Mouse (Mus musculus) forebrain, embryonic 13.5 days (tissue): ENCODE measurements around the gene Epas1. TPM values are rescaled to one million over a fixed set of nuclear protein-coding genes. Genes with fewer than 3 reads are reported as not detected.

ENCODE experiments used
- ATAC-seq: fragments of 200-750 bp; cut with Nextera tagmentation; 2 replicates; pipeline ENCODE4 v1.8.0; 2017
- H3K27ac ChIP-seq: fragments of 300-500 bp; sonication (generic); 2 replicates; pipeline ENCODE4 v1.5.1; 2015; ENCODE audit warnings: inconsistent platforms, mild to moderate bottlenecking, moderate library complexity
- H3K27me3 ChIP-seq: fragments of 300-500 bp; sonication (generic); 2 replicates; pipeline ENCODE4 v1.6.1; 2015; ENCODE audit warnings: mild to moderate bottlenecking, inconsistent platforms
- H3K36me3 ChIP-seq: fragments of 300-500 bp; sonication (generic); 2 replicates; pipeline ENCODE4 v1.6.1; 2015; ENCODE audit warnings: mild to moderate bottlenecking, inconsistent platforms; ENCODE audit not compliant: poor library complexity, severe bottlenecking
- H3K4me1 ChIP-seq: fragments of 300-500 bp; sonication (generic); 2 replicates; pipeline ENCODE4 v1.6.1; 2015; ENCODE audit warnings: inconsistent platforms
- H3K4me2 ChIP-seq: fragments of 300-500 bp; sonication (generic); 2 replicates; pipeline ENCODE4 v1.6.1; 2015; ENCODE audit warnings: inconsistent platforms, mild to moderate bottlenecking, moderate library complexity
- H3K4me3 ChIP-seq: fragments of 300-500 bp; sonication (generic); 2 replicates; pipeline ENCODE4 v1.5.1; 2015; ENCODE audit warnings: mild to moderate bottlenecking, inconsistent platforms
- H3K9ac ChIP-seq: fragments of 300-500 bp; sonication (generic); 2 replicates; pipeline ENCODE4 v1.6.1; 2015; ENCODE audit warnings: mild to moderate bottlenecking, inconsistent platforms
- H3K9me3 ChIP-seq: fragments of 300-500 bp; sonication (generic); replicated peaks from 2 replicates; pipeline ENCODE4 v1.6.1; 2016; ENCODE audit warnings: inconsistent platforms
- WGBS: fragments of 180-500 bp; shearing (Covaris S2); methylation state at CpG from one replicate; pipeline ENCODE4 v1.1.7; 2015; 5-methylcytosine and 5-hydroxymethylcytosine counted together
- polyA plus RNA-seq: library from polyadenylated mRNA; unstranded; fragments of >200 nt; fragmentation: Nextera tagmentation; extraction: Ambion mirVana; gene quantifications from 2 replicates; pipeline ENCODE4 v1.2.1, GENCODE M21; 2015

Epas1 gene
- polyA plus RNA-seq, 1 experiment from 2014 or later: 3.5 TPM

GRCm38 (mm10) chr17:86780708-86781318 lies 27.3 kb downstream of the Epas1 start:
- Histone ChIP-seq H3K4me2 (no peak overlapping the region), H3K27ac (no peak overlapping the region), H3K9ac (no peak overlapping the region), H3K36me3 (no peaks in the 10 kb centered on the region), H3K27me3 (no peaks in the 10 kb centered on the region), H3K4me1 (peaks cover 10% of the 10 kb centered on the region; the same call in 1 of the 2 replicates), H3K9me3 (no peaks in the 10 kb centered on the region), H3K4me3 (no peak overlapping the region)
- WGBS: 52% methylated on average over 6 of the region's 6 CpGs
- ATAC-seq: no peak

GRCm38 (mm10) chr17:86781755-86782400 lies 28.4 kb downstream of the Epas1 start:
- Histone ChIP-seq H3K27ac (no peak overlapping the region), H3K4me1 (peaks cover 11% of the 10 kb centered on the region; the same call in 1 of the 2 replicates), H3K9ac (no peak overlapping the region), H3K36me3 (no peaks in the 10 kb centered on the region), H3K4me3 (no peak overlapping the region), H3K4me2 (no peak overlapping the region), H3K9me3 (no peaks in the 10 kb centered on the region), H3K27me3 (no peaks in the 10 kb centered on the region)
- 67% methylated on average over 12 of the region's 12 CpGs for WGBS
- ATAC-seq: no peak

GRCm38 (mm10) chr17:86784405-86784977 lies 31.0 kb downstream of the Epas1 start:
- Histone ChIP-seq H3K27ac (no peak overlapping the region), H3K4me3 (no peak overlapping the region), H3K4me2 (no peak overlapping the region), H3K9ac (no peak overlapping the region), H3K27me3 (no peaks in the 10 kb centered on the region), H3K9me3 (no peaks in the 10 kb centered on the region), H3K4me1 (peaks cover 19% of the 10 kb centered on the region; the same call in 1 of the 2 replicates), H3K36me3 (no peaks in the 10 kb centered on the region)
- ATAC-seq: no peak
- 83% methylated on average over 10 of the region's 10 CpGs for WGBS

- H3K36me3 ChIP-seq: no peaks in the 10 kb centered on the region
Observed at GRCm38 (mm10) chr17:86785612-86786011, 32.1 kb downstream of the Epas1 start.

GRCm38 (mm10) chr17:86786496-86786895 lies 33.0 kb downstream of the Epas1 start:
- 84% methylated on average over 7 of the region's 7 CpGs for WGBS
- no peak overlapping the region for H3K27ac ChIP-seq
- H3K27me3 ChIP-seq: no peaks in the 10 kb centered on the region

More at GRCm38 (mm10) chr17:86785612-86786011, 32.1 kb downstream of the Epas1 start:
- Histone ChIP-seq H3K27ac (no peak overlapping the region), H3K4me1 (peaks cover 19% of the 10 kb centered on the region; the same call in 1 of the 2 replicates), H3K9ac (no peak overlapping the region), H3K27me3 (no peaks in the 10 kb centered on the region), H3K9me3 (no peaks in the 10 kb centered on the region), H3K4me2 (no peak overlapping the region), H3K4me3 (no peak overlapping the region)
- ATAC-seq: no peak
- WGBS: 53% methylated on average over 7 of the region's 7 CpGs

GRCm38 (mm10) chr17:86787805-86788204 lies 34.3 kb downstream of the Epas1 start:
- H3K27me3 ChIP-seq: no peaks in the 10 kb centered on the region
- no peaks in the 10 kb centered on the region for H3K36me3 ChIP-seq
- no peak overlapping the region for H3K4me3 ChIP-seq
- WGBS: 62% methylated on average over 7 of the region's 7 CpGs
- H3K4me1 ChIP-seq: peaks cover 13% of the 10 kb centered on the region; the same call in 1 of the 2 replicates
- no peaks in the 10 kb centered on the region for H3K9me3 ChIP-seq
- no peak overlapping the region for H3K4me2 ChIP-seq
- no peak overlapping the region for H3K9ac ChIP-seq
- H3K27ac ChIP-seq: no peak overlapping the region
- no peak for ATAC-seq

More at GRCm38 (mm10) chr17:86786496-86786895, 33.0 kb downstream of the Epas1 start:
- Histone ChIP-seq H3K4me2 (no peak overlapping the region), H3K4me1 (peaks cover 19% of the 10 kb centered on the region; the same call in 1 of the 2 replicates), H3K9ac (no peak overlapping the region), H3K36me3 (no peaks in the 10 kb centered on the region), H3K4me3 (no peak overlapping the region), H3K9me3 (no peaks in the 10 kb centered on the region)
- ATAC-seq: no peak

- no peak for ATAC-seq
- H3K9ac ChIP-seq: no peak overlapping the region
- WGBS: 80% methylated on average over 6 of the region's 6 CpGs
- no peak overlapping the region for H3K4me2 ChIP-seq
- no peak overlapping the region for H3K4me3 ChIP-seq
- H3K9me3 ChIP-seq: no peaks in the 10 kb centered on the region
- H3K27me3 ChIP-seq: no peaks in the 10 kb centered on the region
- H3K36me3 ChIP-seq: no peaks in the 10 kb centered on the region
- peaks cover 13% of the 10 kb centered on the region; the same call in 1 of the 2 replicates for H3K4me1 ChIP-seq
- H3K27ac ChIP-seq: no peak overlapping the region
Observed at GRCm38 (mm10) chr17:86788316-86788715, 34.8 kb downstream of the Epas1 start.

GRCm38 (mm10) chr17:86791925-86792324 lies 38.4 kb downstream of the Epas1 start:
- H3K4me2 ChIP-seq: no peak overlapping the region
- H3K4me1 ChIP-seq: peaks cover 9% of the 10 kb centered on the region; the same call in 1 of the 2 replicates
- no peak for ATAC-seq
- H3K9ac ChIP-seq: no peak overlapping the region
- no peaks in the 10 kb centered on the region for H3K9me3 ChIP-seq
- H3K36me3 ChIP-seq: no peaks in the 10 kb centered on the region
- H3K27me3 ChIP-seq: no peaks in the 10 kb centered on the region
- H3K27ac ChIP-seq: no peak overlapping the region
- 93% methylated on average over 8 of the region's 8 CpGs for WGBS
- no peak overlapping the region for H3K4me3 ChIP-seq

- Histone ChIP-seq H3K36me3 (no peaks in the 10 kb centered on the region), H3K27me3 (no peaks in the 10 kb centered on the region), H3K4me2 (no peak overlapping the region), H3K27ac (no peak overlapping the region), H3K4me3 (no peak overlapping the region), H3K4me1 (no peaks in the 10 kb centered on the region), H3K9me3 (no peaks in the 10 kb centered on the region), H3K9ac (no peak overlapping the region)
- ATAC-seq: no peak
- WGBS: 90% methylated on average over 5 of the region's 5 CpGs
Observed at GRCm38 (mm10) chr17:86795773-86796172, 42.3 kb downstream of the Epas1 start.

GRCm38 (mm10) chr17:86797031-86797430 lies 43.5 kb downstream of the Epas1 start:
- H3K36me3 ChIP-seq: no peaks in the 10 kb centered on the region
- ATAC-seq: no peak

GRCm38 (mm10) chr17:86798460-86798859 lies 45.0 kb downstream of the Epas1 start:
- H3K27ac ChIP-seq: no peak overlapping the region
- ATAC-seq: no peak
- WGBS: 68% methylated on average over 8 of the region's 8 CpGs

More at GRCm38 (mm10) chr17:86797031-86797430, 43.5 kb downstream of the Epas1 start:
- Histone ChIP-seq H3K4me3 (no peak overlapping the region), H3K27me3 (no peaks in the 10 kb centered on the region), H3K27ac (no peak overlapping the region), H3K9ac (no peak overlapping the region), H3K9me3 (no peaks in the 10 kb centered on the region), H3K4me2 (no peak overlapping the region), H3K4me1 (peaks cover 9% of the 10 kb centered on the region)
- WGBS: 93% methylated on average over 13 of the region's 13 CpGs

GRCm38 (mm10) chr17:86798951-86799350 lies 45.5 kb downstream of the Epas1 start:
- no peaks in the 10 kb centered on the region for H3K36me3 ChIP-seq
- no peak for ATAC-seq
- no peaks in the 10 kb centered on the region for H3K27me3 ChIP-seq
- H3K9ac ChIP-seq: no peak overlapping the region
- peaks cover 9% of the 10 kb centered on the region for H3K4me1 ChIP-seq
- no peak overlapping the region for H3K4me2 ChIP-seq
- WGBS: 86% methylated on average over 11 of the region's 11 CpGs
- H3K4me3 ChIP-seq: no peak overlapping the region
- no peak overlapping the region for H3K27ac ChIP-seq
- H3K9me3 ChIP-seq: no peaks in the 10 kb centered on the region

More at GRCm38 (mm10) chr17:86798460-86798859, 45.0 kb downstream of the Epas1 start:
- Histone ChIP-seq H3K4me1 (peaks cover 9% of the 10 kb centered on the region), H3K4me2 (no peak overlapping the region), H3K36me3 (no peaks in the 10 kb centered on the region), H3K4me3 (no peak overlapping the region), H3K9ac (no peak overlapping the region), H3K9me3 (no peaks in the 10 kb centered on the region), H3K27me3 (no peaks in the 10 kb centered on the region)
